Mouse (Mus musculus) small intestine, adult 2 months (tissue): ENCODE data around the gene Umod.

Source experiments
- CTCF ChIP-seq: fragments of 200-500 bp; IDR thresholded peaks from 2 replicates; pipeline ENCODE4 v1.5.1; 2012; ENCODE audit warnings: low read depth, mild to moderate bottlenecking, control low read depth, inconsistent platforms, low read length, moderate library complexity, mixed read lengths; ENCODE audit not compliant: insufficient replicate concordance, insufficient read length; ENCODE audit errors: extremely low read depth
- POLR2A ChIP-seq: fragments of 200-500 bp; IDR thresholded peaks from 2 replicates; pipeline ENCODE4 v1.6.1; 2012; ENCODE audit warnings: low read depth, mild to moderate bottlenecking, control low read depth, inconsistent platforms, low read length, moderate library complexity

- no peak for TF ChIP-seq CTCF
- TF ChIP-seq POLR2A = no peak
Observed at GRCm38 (mm10) chr7:119511143-119511542, 32.1 kb upstream of the Umod start.
